Mouse (Mus musculus) effector memory CD4-positive, alpha-beta T cell, adult 5 months (primary cell): ENCODE results near the gene Cyp2c69. TPM values are rescaled to one million over a fixed set of nuclear protein-coding genes. Genes with fewer than 3 reads are reported as not detected.

Source experiments
- polyA plus RNA-seq: library from polyadenylated mRNA; unstranded; fragments of 100-300 nt; shearing (Covaris generic); gene quantifications from one replicate; pipeline ENCODE4 v1.2.1, GENCODE M21; 2017

Gene Cyp2c69
- polyA plus RNA-seq: not detected

GRCm38 (mm10) chr19:39886699-39887098 is at the start of gene Cyp2c69:
Gene Cyp2c69 (minus strand): TSS chr19:39886799.

DNA sequence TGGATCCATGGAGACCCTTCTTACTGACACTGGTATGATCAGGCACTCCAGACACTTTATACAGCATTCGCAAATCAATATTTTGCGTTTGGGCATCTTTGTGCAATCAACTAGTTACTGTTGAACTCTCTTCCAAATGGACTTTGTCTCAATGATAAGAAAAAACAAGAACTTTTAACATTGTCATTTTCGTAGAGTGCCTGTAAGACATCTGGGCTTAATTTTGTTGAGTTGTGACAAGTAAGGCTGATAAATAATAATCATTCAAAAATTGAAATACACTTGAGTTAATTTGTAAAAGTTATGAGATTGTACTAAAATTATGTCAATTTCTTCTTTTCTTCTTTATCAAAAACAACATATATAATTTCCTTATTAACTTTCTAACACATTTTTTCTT is 73.9 kb downstream of the Cyp2c69 start, which contains the start of gene Cyp2c40:
Cyp2c40 (minus strand) TSS at position 101 of the 400 bp plus-strand sequence.

Other genes starting within 250 kb of the Cyp2c69 start
- not detected for gene Cyp2c67, start 237.7 kb downstream of the Cyp2c69 start, polyA plus RNA-seq
- not detected for gene Cyp2c68, start 145.7 kb downstream of the Cyp2c69 start, polyA plus RNA-seq
- not detected for gene Cyp2c40, start 74.0 kb downstream of the Cyp2c69 start, polyA plus RNA-seq
- not detected for gene Cyp2c37, start 105.6 kb upstream of the Cyp2c69 start, polyA plus RNA-seq
- not detected for gene Cyp2c54, start 187.0 kb upstream of the Cyp2c69 start, polyA plus RNA-seq
- not detected for gene Cyp2c50, start 202.9 kb upstream of the Cyp2c69 start, polyA plus RNA-seq